Mouse (Mus musculus) cortical plate, adult 2 months (tissue): ENCODE measurements around the gene Efhd1. TPM values are rescaled to one million over a fixed set of nuclear protein-coding genes. Genes with fewer than 3 reads are reported as not detected.

Experiments
- H3K27ac ChIP-seq: fragments of 200-500 bp; 2 replicates; pipeline ENCODE4 v1.5.1; 2012; ENCODE audit warnings: low read length, control low read depth, inconsistent platforms; ENCODE audit not compliant: insufficient read depth
- H3K4me1 ChIP-seq: fragments of 200-500 bp; 2 replicates; pipeline ENCODE4 v1.6.1; 2011; ENCODE audit warnings: low read length; ENCODE audit not compliant: control insufficient read depth, insufficient read depth
- H3K4me3 ChIP-seq: fragments of 200-500 bp; 2 replicates; pipeline ENCODE4 v1.5.1; 2011; ENCODE audit warnings: mild to moderate bottlenecking, low read length, control low read depth; ENCODE audit not compliant: insufficient read depth
- CTCF ChIP-seq: fragments of 200-500 bp; IDR thresholded peaks from 2 replicates; pipeline ENCODE4 v1.5.1; 2011; ENCODE audit warnings: mild to moderate bottlenecking, control low read depth, low read length; ENCODE audit not compliant: insufficient read depth; ENCODE audit errors: extremely low read depth
- POLR2A ChIP-seq: fragments of 200-500 bp; IDR thresholded peaks from 2 replicates; pipeline ENCODE4 v1.6.1; 2011; ENCODE audit warnings: mild to moderate bottlenecking, low read length, control low read depth; ENCODE audit not compliant: insufficient read depth; ENCODE audit errors: extremely low read depth
- polyA plus RNA-seq: library from polyadenylated mRNA; depleted of rRNA; stranded (reverse); fragments of >200 nt; gene quantifications from 2 replicates; pipeline ENCODE4 v1.2.3, GENCODE M21; 2012

Gene Efhd1
- polyA plus RNA-seq, 1 experiment = 36.5 TPM

DNA sequence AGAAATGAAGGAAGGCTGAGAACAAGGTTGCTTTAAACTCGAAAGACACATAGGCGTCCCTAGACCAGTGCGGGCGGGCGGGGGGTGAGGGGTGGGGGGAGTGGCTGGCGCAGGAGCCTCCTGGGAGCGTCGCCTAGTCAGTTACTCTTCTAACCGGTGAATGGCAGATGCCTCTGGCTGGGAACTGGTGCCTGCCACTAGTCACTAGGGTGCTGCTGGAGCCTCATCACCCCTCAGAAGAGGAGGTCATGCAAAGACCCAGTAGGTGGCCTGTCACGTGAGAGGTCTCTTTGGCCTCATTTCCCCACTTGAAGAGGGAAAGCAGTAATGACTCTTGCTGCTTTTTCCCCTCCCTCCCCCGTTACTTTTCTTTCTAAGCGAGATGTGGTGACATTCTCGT, 1.0 kb downstream of the Efhd1 start:
- Histone ChIP-seq H3K4me1 (no peaks in the 10 kb centered on the region; the same call in 1 of the 2 replicates), H3K27ac (no peak overlapping the region), H3K4me3 (no peak overlapping the region; the same call in none of the 2 replicates)
- TF ChIP-seq POLR2A (no peak), CTCF (no peak)

DNA sequence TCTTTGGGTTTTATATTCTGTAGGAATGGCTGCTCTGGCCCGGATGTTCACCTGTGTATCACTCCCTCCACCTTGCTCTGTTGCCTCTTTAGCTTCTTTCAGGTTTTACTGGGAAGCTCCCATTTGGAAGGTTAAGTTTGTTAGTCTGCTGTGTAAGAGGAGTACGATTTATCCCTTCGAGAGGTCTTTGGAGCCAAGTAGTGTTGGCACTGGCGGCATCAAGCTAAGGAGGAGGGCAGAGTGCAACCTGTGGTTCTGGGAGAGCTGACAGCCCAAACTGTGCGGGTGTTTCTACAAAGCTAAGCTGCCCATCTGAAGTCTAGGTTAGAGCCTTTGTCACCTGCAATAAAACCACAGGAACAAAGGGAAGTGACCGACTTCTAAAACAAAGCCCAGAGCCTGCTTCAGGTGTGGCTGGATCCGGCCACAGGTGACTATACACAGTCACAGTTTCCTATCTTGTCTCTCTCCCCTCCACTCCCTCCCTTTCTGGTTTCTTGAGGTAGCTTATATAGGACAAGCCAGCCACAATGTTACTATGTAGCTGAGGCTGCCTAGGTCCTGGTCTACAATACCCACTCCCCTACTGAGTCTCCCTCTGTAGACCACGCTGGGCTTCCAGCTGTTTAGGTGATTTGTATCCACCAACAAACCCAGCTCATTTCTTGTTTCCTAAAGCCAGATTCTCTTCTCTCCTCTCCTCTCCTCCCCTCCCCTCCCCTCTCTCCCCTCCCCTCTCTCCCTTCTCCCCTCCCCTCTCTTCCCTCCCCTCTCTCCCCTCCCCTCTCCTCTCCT, 2.3 kb downstream of the Efhd1 start:
- H3K4me3 ChIP-seq = no peak overlapping the region
- no peak for TF ChIP-seq CTCF
- no peak for TF ChIP-seq POLR2A
- H3K4me1 ChIP-seq = no peaks in the 10 kb centered on the region; the same call in 1 of the 2 replicates
- H3K27ac ChIP-seq = no peak overlapping the region

DNA sequence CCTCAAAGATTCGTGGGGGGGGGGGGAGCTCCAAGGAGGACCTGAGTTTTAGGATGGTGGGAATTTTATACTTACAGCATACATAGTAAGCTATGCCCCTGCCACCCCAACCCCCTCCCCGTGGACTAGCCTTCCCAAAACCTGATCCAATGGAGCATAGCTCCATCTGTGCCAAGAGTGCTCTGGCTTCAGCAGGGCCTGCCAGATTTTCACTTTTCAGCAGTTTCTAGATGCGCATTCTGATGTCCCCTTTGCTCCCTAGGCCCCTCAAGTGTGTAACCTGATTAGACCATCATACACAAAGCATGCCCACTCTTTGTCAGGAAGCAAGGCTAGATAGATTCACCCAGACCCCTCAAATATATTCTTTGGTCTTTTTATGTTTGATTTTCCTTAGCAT, 6.0 kb downstream of the Efhd1 start:
- Histone ChIP-seq H3K27ac (no peak overlapping the region), H3K4me3 (no peak overlapping the region), H3K4me1 (no peaks in the 10 kb centered on the region; the same call in 1 of the 2 replicates)
- TF ChIP-seq POLR2A = no peak
- no peak for TF ChIP-seq CTCF

DNA sequence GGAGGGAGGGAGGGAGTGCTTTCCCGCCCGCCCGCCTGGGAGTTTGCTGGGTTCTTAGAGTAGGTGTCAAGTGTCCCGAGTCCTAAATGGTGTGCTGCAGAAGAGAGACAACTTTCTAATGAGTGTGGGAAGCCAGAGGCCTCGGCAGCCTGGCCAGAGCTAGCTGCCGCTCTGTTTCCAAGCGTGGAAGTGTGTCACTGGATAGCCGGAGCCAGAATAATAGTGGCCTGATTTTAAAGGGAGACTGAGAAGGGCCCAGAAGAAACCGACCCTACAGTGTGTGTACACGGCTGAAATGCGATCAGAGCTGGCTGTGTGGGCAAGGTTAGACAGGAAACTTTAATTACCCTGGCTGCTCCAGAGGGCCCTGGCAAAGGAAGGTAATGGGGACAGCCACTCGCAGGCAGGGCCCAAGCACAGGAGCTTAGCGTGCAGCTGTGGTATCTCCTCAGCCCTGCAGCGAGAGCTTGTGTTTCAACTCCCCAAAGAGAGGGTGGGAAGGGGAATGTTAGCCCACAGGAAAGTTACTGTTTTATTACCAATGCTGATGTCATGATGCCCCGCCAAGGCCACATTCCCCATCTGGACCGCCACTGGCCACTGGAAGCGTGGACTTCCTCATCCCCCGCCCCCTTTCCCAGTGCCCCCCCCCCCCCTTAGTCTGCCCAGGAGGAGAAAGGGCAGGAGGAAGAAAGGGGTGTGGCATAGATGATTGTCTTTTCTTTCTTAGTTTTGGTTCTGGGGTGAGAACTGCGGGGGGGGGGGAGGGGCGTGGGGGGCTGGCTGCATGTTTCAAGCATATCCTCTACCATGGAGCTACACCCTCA, 6.7 kb downstream of the Efhd1 start:
- Histone ChIP-seq H3K4me3 (no peak overlapping the region), H3K27ac (no peak overlapping the region), H3K4me1 (no peaks in the 10 kb centered on the region)
- no peak for TF ChIP-seq POLR2A
- no peak for TF ChIP-seq CTCF

DNA sequence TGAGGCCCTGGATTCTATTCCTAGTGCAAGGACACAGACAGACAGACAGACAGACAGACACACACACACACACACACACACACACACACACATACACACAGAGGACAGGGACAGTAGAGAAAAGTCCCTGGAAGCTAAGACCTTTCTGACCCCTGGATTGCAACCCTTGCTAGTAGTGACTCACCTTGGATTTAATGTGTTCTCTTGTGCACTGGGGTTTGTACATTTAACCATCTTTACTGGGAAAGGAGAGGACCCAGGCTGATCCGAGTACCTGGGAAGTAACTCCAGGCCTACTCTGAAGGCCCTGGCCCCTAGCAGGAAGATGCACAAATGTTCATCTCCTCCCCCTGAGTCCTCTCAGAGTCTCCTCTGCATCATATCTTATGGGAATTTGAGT, 7.4 kb downstream of the Efhd1 start:
- TF ChIP-seq POLR2A = no peak
- Histone ChIP-seq H3K27ac (no peak overlapping the region), H3K4me1 (no peaks in the 10 kb centered on the region), H3K4me3 (no peak overlapping the region)

DNA sequence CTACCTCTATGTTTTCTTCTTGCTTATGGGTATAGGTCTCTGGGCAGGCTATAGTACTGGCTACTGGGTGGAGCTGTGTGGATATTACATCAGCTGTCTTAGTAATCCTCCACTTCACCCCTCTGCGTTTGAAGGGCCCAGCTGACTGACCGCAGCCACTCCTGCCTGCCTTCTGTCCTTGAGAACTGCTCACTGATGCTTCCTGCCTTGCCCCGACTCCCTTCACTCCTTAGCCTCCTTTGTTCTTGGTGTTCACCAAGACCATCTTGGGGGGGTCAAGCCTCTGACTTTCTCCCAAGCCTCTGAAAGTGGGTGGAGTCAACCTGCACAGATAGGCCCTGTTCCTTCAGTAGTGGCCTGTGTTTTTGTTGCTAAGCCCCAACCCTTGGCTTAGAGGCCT, 8.3 kb downstream of the Efhd1 start:
- TF ChIP-seq CTCF = no peak
- TF ChIP-seq POLR2A = no peak
- Histone ChIP-seq H3K4me3 (no peak overlapping the region), H3K4me1 (no peaks in the 10 kb centered on the region), H3K27ac (no peak overlapping the region)

DNA sequence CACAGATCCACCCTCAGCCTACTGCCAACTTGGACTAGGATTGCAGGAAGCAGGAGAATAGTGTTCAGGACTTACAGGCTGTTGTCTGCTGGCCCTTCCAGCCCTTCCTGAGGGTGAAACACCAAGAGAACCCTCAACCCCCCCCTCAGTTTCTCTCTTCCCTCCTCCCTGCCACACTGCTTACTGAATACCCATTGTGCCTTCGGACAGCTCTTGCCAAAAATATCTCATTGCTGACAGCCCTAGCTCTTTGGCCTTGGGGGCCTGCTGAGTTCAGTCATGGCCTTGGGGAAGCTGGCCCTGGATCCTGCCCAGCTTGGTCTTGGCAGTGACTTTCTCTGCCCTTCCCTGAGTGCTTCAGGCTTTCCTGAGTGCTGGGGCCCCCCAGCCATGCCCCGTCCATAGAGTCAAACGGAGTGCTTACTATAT, 9.4 kb downstream of the Efhd1 start:
- Histone ChIP-seq H3K27ac (peak overlapping the region; percentile 68), H3K4me3 (no peak overlapping the region), H3K4me1 (no peaks in the 10 kb centered on the region)
- TF ChIP-seq CTCF (no peak), POLR2A (no peak)

DNA sequence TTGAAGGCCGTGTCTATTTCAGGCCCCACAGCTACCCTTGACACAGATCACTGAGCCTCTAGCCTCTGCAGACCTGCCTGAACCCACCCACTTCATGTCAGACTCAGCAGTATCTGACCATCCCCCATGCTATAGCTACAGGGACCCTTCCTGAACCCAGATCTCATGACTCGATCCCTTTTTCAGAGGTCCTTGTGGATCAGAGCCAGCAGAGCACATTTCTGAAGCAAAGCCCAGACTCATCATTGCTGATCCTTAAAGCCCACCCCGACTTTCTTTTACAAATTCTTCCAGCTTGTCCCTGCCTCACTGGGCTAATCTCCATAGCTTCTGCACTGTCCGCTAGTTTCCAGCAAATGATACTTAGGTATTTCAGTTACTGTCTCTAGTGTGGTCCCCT, 10.0 kb downstream of the Efhd1 start:
- Histone ChIP-seq H3K4me1 (no peaks in the 10 kb centered on the region), H3K27ac (peak overlapping the region; percentile 58)
- no peak for TF ChIP-seq CTCF
- no peak for TF ChIP-seq POLR2A

DNA sequence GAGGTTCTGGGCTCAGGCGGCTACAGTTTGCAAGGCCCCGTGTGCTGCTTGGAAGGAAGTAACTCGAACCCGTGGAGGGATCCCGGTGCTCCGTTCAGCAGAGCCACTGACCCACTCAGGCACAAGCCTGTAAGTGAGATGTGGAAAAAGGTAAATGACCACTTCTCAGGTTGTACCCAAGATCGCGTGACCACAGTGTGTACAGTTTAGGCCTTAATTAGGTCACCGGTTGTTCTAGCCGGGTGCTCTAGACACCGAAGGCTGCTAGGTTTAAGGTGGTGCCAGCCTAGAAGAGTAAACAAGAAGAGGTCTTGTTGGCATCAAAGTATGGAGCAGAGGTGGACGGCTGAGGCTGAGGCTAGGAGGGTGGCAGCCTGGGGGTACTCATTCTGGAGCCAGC, 11.0 kb downstream of the Efhd1 start:
- no peak overlapping the region for H3K27ac ChIP-seq
- TF ChIP-seq CTCF (no peak), POLR2A (no peak)
- no peak overlapping the region for H3K4me3 ChIP-seq
- H3K4me1 ChIP-seq = no peaks in the 10 kb centered on the region

More for the DNA sequence above, 10.0 kb downstream of the Efhd1 start:
- no peak overlapping the region for H3K4me3 ChIP-seq

DNA sequence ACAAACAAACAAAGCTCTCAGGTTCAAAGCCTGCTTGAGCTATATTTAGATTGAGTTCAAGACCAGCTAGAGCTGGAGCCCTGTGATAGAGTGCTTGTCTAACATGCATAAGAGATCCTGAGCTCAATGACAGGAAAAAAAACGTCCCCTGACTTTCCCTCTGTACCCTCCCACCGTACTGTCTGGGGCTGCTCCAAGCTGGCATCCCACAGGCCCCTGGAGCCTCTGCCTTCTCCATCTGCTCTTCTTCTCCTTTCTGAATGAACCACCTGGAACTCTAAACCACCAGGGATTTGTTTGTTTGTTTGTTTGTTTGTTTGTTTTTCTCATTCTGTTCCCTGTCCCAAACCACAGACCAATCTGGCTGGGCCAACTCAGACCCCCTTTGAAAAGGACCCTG, 11.9 kb downstream of the Efhd1 start:
- no peak overlapping the region for H3K27ac ChIP-seq
- TF ChIP-seq CTCF (no peak), POLR2A (no peak)
- no peaks in the 10 kb centered on the region for H3K4me1 ChIP-seq
- H3K4me3 ChIP-seq = no peak overlapping the region
